Comparison of ENCODE assay signal across 12 mouse cellular contexts in genomic region chr17:28000851-28001250, GRCm38 (mm10).
DNase-seq lines count a peak whose midpoint lies in the region; ATAC-seq and TF ChIP-seq lines count a peak whose summit lies in the region.
"Had no signal": no experiment of that assay in that cellular context is flagged by ENCODE, and none has a peak within 500 bp of the region (broad histone marks: within the 10 kb centered on the region; RNA-seq: fewer than 3 reads in every experiment).

No protein-coding gene starts in this region.

- TF ChIP-seq EP300 in stomach, postnatal 0 days (optimal IDR thresholded peaks at IDR 0.05), result no peak

- H3K9me3 ChIP-seq in hindbrain, embryonic 12.5 days (replicated peaks), result no peaks in the 10 kb centered on the region
- H3K9me3 ChIP-seq in hindbrain, embryonic 11.5 days (ENCODE audit: control insufficient read depth, low read length), result no peaks in the 10 kb centered on the region
- H3K9me3 ChIP-seq in stomach, embryonic 16.5 days (replicated peaks; ENCODE audit: control insufficient read depth, low read length), result no peaks in the 10 kb centered on the region
- no peaks in the 10 kb centered on the region for H3K9me3 ChIP-seq in stomach, postnatal 0 days (ENCODE audit: control insufficient read depth, low read length)
- no peaks in the 10 kb centered on the region for H3K9me3 ChIP-seq in embryonic facial prominence, embryonic 13.5 days
- H3K9me3 ChIP-seq: liver, embryonic 13.5 days had no signal

- no peak overlapping the region for H3K9ac ChIP-seq in hindbrain, embryonic 12.5 days
- H3K9ac ChIP-seq in hindbrain, embryonic 11.5 days (ENCODE audit: low read depth, low read length), result no peak overlapping the region
- no peak overlapping the region; the same call in 1 of the 2 replicates for H3K9ac ChIP-seq in stomach, embryonic 16.5 days (ENCODE audit: low read length)
- no peak overlapping the region for H3K9ac ChIP-seq in stomach, postnatal 0 days (ENCODE audit: low read length)
- H3K9ac ChIP-seq in embryonic facial prominence, embryonic 13.5 days, result no peak overlapping the region
- H3K9ac ChIP-seq: liver, embryonic 13.5 days had no signal

- peak overlapping the region; percentile 72 for H3K27ac ChIP-seq in hindbrain, embryonic 12.5 days
- no peak overlapping the region for H3K27ac ChIP-seq in hindbrain, embryonic 11.5 days (ENCODE audit: low read depth, low read length)
- H3K27ac ChIP-seq in stomach, embryonic 16.5 days (ENCODE audit: low read length), result peak overlapping the region; percentile 17; the same call in 1 of the 2 replicates
- H3K27ac ChIP-seq in stomach, postnatal 0 days (replicated peaks), result no peak overlapping the region
- peak overlapping the region; percentile 78 for H3K27ac ChIP-seq in embryonic facial prominence, embryonic 13.5 days
- H3K27ac ChIP-seq: liver, embryonic 13.5 days had no signal

- no peak for TF ChIP-seq CTCF in stomach, postnatal 0 days (IDR thresholded peaks at IDR 0.05; ENCODE audit: low read depth)

- DNase-seq in hindbrain, embryonic 11.5 days (ENCODE audit: low spot score), result no peak
- no peak for DNase-seq in stomach, postnatal 0 days (ENCODE audit: low spot score)
- DNase-seq in MN1 (ENCODE audit: low spot score), result no peak
- DNase-seq: cerebellum, postnatal 36 days; gastrocnemius, postnatal 10 days; heart, postnatal 36 days; liver, embryonic 13.5 days had no signal

- H3K27me3 ChIP-seq in hindbrain, embryonic 12.5 days, result no peaks in the 10 kb centered on the region
- no peaks in the 10 kb centered on the region for H3K27me3 ChIP-seq in hindbrain, embryonic 11.5 days (ENCODE audit: control insufficient read depth, insufficient read depth, low read length)
- no peaks in the 10 kb centered on the region for H3K27me3 ChIP-seq in stomach, embryonic 16.5 days (ENCODE audit: control insufficient read depth, insufficient read depth, low read length)
- H3K27me3 ChIP-seq in stomach, postnatal 0 days (ENCODE audit: control insufficient read depth, insufficient read depth, low read length), result no peaks in the 10 kb centered on the region
- no peaks in the 10 kb centered on the region for H3K27me3 ChIP-seq in embryonic facial prominence, embryonic 13.5 days
- H3K27me3 ChIP-seq: liver, embryonic 13.5 days had no signal

- H3K4me1 ChIP-seq in hindbrain, embryonic 12.5 days, result peaks cover 36% of the 10 kb centered on the region
- no peaks in the 10 kb centered on the region for H3K4me1 ChIP-seq in hindbrain, embryonic 11.5 days (replicated peaks; ENCODE audit: control insufficient read depth, insufficient read depth, low read length)
- peaks cover 8% of the 10 kb centered on the region; the same call in 1 of the 2 replicates for H3K4me1 ChIP-seq in stomach, embryonic 16.5 days (ENCODE audit: control insufficient read depth, insufficient read depth, low read length)
- peaks cover 3% of the 10 kb centered on the region; the same call in 1 of the 2 replicates for H3K4me1 ChIP-seq in stomach, postnatal 0 days (replicated peaks; ENCODE audit: control insufficient read depth, insufficient read depth)
- peaks cover 41% of the 10 kb centered on the region for H3K4me1 ChIP-seq in embryonic facial prominence, embryonic 13.5 days

- WGBS in hindbrain, embryonic 12.5 days, result 50% methylated on average over 1 of the region's 1 CpGs
- WGBS in hindbrain, embryonic 11.5 days, result 38% methylated on average over 1 of the region's 1 CpGs
- 60% methylated on average over 1 of the region's 1 CpGs for WGBS in stomach, embryonic 16.5 days
- WGBS in stomach, postnatal 0 days, result 50% methylated on average over 1 of the region's 1 CpGs
- WGBS in embryonic facial prominence, embryonic 13.5 days, result 25% methylated on average over 1 of the region's 1 CpGs

- H3K4me2 ChIP-seq in hindbrain, embryonic 12.5 days (replicated peaks), result no peak overlapping the region
- no peak overlapping the region for H3K4me2 ChIP-seq in hindbrain, embryonic 11.5 days (replicated peaks; ENCODE audit: low read depth, low read length)
- no peak overlapping the region for H3K4me2 ChIP-seq in stomach, embryonic 16.5 days (ENCODE audit: low read depth, low read length)
- no peak overlapping the region for H3K4me2 ChIP-seq in stomach, postnatal 0 days (replicated peaks; ENCODE audit: low read depth)
- H3K4me2 ChIP-seq in embryonic facial prominence, embryonic 13.5 days, result no peak overlapping the region
- H3K4me2 ChIP-seq: liver, embryonic 13.5 days had no signal

- ATAC-seq in hindbrain, embryonic 12.5 days (ENCODE audit: low FRiP score), result no peak
- ATAC-seq in hindbrain, embryonic 11.5 days (ENCODE audit: low FRiP score), result no peak
- peak; percentile 42; the same call in 1 of the 2 replicates for ATAC-seq in stomach, embryonic 16.5 days (ENCODE audit: insufficient read depth, low FRiP score)
- ATAC-seq in stomach, postnatal 0 days (ENCODE audit: low FRiP score, low TSS enrichment), result no peak
- ATAC-seq in embryonic facial prominence, embryonic 13.5 days (ENCODE audit: insufficient number of reproducible peaks, insufficient read depth, low FRiP score, low TSS enrichment, low read depth), result peak; percentile 63; the same call in 1 of the 2 replicates
- ATAC-seq in megakaryocyte-erythroid progenitor cell, adult 5-6 weeks (replicated peaks; ENCODE audit: low FRiP score, low TSS enrichment, poor library complexity, severe bottlenecking), result 0 out of 2 replicates have a peak, but pooled peaks have one; percentile 41
- ATAC-seq in CD4-positive, CD25-positive, alpha-beta regulatory T cell, adult 4 months, result no peak

- peaks cover 34% of the 10 kb centered on the region for H3K36me3 ChIP-seq in hindbrain, embryonic 12.5 days
- H3K36me3 ChIP-seq in hindbrain, embryonic 11.5 days (ENCODE audit: control insufficient read depth, insufficient read depth, low read length), result 0 out of 2 replicates have a peak, but pooled peaks cover 4% of the 10 kb centered on the region
- H3K36me3 ChIP-seq in stomach, embryonic 16.5 days (ENCODE audit: control insufficient read depth, insufficient read depth, low read length), result no peaks in the 10 kb centered on the region
- peaks cover 10% of the 10 kb centered on the region; the same call in 1 of the 2 replicates for H3K36me3 ChIP-seq in stomach, postnatal 0 days (ENCODE audit: control insufficient read depth, insufficient read depth, low read length)
- peaks cover 26% of the 10 kb centered on the region for H3K36me3 ChIP-seq in embryonic facial prominence, embryonic 13.5 days

- no peak overlapping the region for H3K4me3 ChIP-seq in hindbrain, embryonic 12.5 days
- H3K4me3 ChIP-seq in hindbrain, embryonic 11.5 days (ENCODE audit: low read depth, low read length), result no peak overlapping the region
- no peak overlapping the region for H3K4me3 ChIP-seq in stomach, embryonic 16.5 days (replicated peaks; ENCODE audit: low read length)
- no peak overlapping the region for H3K4me3 ChIP-seq in stomach, postnatal 0 days (ENCODE audit: low read depth, low read length)
- no peak overlapping the region for H3K4me3 ChIP-seq in embryonic facial prominence, embryonic 13.5 days
- H3K4me3 ChIP-seq: liver, embryonic 13.5 days had no signal

Comparison
In these comparisons a context has a peak if more than half of its experiments do, and no peak if none do; other contexts are left out.
1. ATAC-seq: peak in stomach, embryonic 16.5 days (single experiment), embryonic facial prominence, embryonic 13.5 days (single experiment) and megakaryocyte-erythroid progenitor cell, adult 5-6 weeks (single experiment); none in hindbrain, embryonic 12.5 days (single experiment), hindbrain, embryonic 11.5 days (single experiment), stomach, postnatal 0 days (single experiment) and CD4-positive, CD25-positive, alpha-beta regulatory T cell, adult 4 months (single experiment).
2. H3K27ac ChIP-seq: peak in hindbrain, embryonic 12.5 days (single experiment), stomach, embryonic 16.5 days (single experiment) and embryonic facial prominence, embryonic 13.5 days (single experiment); none in hindbrain, embryonic 11.5 days (single experiment) and stomach, postnatal 0 days (single experiment).